Mouse (Mus musculus) heart, embryonic 11.5 days (tissue): Measurements from ENCODE around the gene Gm17622. TPM values are rescaled to one million over a fixed set of nuclear protein-coding genes. Genes with fewer than 3 reads are reported as not detected.

Source experiments
- ATAC-seq: fragments of 200-750 bp; cut with Nextera tagmentation; replicated peaks from 2 replicates; pipeline ENCODE4 v1.8.0; 2017; ENCODE audit warnings: moderate library complexity; ENCODE audit not compliant: insufficient number of reproducible peaks, low FRiP score, low TSS enrichment
- H3K27ac ChIP-seq: fragments of 300-500 bp; sonication (generic); 2 replicates; pipeline ENCODE4 v1.5.1; 2014; ENCODE audit warnings: mild to moderate bottlenecking, low read depth, low read length
- H3K27me3 ChIP-seq: fragments of 300-500 bp; sonication (generic); 2 replicates; pipeline ENCODE4 v1.6.1; 2014; ENCODE audit warnings: mild to moderate bottlenecking, low read length, mixed read lengths; ENCODE audit not compliant: control insufficient read depth, insufficient read depth
- H3K36me3 ChIP-seq: fragments of 300-500 bp; sonication (generic); 2 replicates; pipeline ENCODE4 v1.6.1; 2014; ENCODE audit warnings: mild to moderate bottlenecking, low read length, moderate library complexity, mixed read lengths; ENCODE audit not compliant: control insufficient read depth, insufficient read depth
- H3K4me1 ChIP-seq: fragments of 300-500 bp; sonication (generic); 2 replicates; pipeline ENCODE4 v1.6.1; 2014; ENCODE audit warnings: low read length; ENCODE audit not compliant: control insufficient read depth, insufficient read depth
- H3K4me2 ChIP-seq: fragments of 300-500 bp; sonication (generic); 2 replicates; pipeline ENCODE4 v1.6.1; 2014; ENCODE audit warnings: mild to moderate bottlenecking, moderate library complexity
- H3K4me3 ChIP-seq: fragments of 300-500 bp; sonication (generic); 2 replicates; pipeline ENCODE4 v1.5.1; 2014; ENCODE audit warnings: low read depth, low read length
- H3K9ac ChIP-seq: fragments of 300-500 bp; sonication (generic); 2 replicates; pipeline ENCODE4 v1.6.1; 2014; ENCODE audit warnings: mild to moderate bottlenecking, low read depth, low read length, moderate library complexity
- H3K9me3 ChIP-seq: fragments of 300-500 bp; sonication (generic); replicated peaks from 2 replicates; pipeline ENCODE4 v1.6.1; 2016; ENCODE audit warnings: low read length; ENCODE audit not compliant: control insufficient read depth
- WGBS: fragments of 180-500 bp; shearing (Covaris S2); extraction: QIAGEN DNeasy Blood & Tissue Kit; methylation state at CpG from one replicate; pipeline ENCODE4 v1.1.7; 2014; ENCODE audit not compliant: insufficient replicate concordance; 5-methylcytosine and 5-hydroxymethylcytosine counted together
- polyA plus RNA-seq: library from polyadenylated mRNA; unstranded; fragments of >200 nt; fragmentation: Nextera tagmentation; extraction: Ambion mirVana; gene quantifications from 2 replicates; pipeline ENCODE4 v1.2.1, GENCODE M21; 2014

Gene Gm17622
- polyA plus RNA-seq, 1 experiment from 2014 or later: not detected

DNA sequence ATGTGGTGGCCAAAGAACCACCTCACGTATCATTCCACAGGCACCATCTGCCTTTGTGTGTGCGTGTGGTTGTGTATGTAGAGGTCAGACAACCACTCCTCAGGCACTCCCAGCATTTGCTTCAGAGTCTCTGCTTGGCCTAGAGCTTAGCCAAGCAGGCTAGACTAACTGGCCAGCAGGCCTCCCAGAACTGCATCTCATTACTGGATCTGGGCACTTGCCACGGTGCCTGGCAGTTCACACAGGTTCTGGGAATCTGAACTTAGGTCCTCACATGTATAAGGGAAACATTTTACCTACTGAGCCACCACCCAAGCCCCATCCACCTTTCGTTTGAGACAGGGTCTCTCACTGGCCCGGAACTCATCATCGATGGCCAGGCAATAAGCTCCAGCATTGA, 41.6 kb downstream of the Gm17622 start:
- Histone ChIP-seq H3K9ac (no peak overlapping the region), H3K36me3 (no peaks in the 10 kb centered on the region), H3K27ac (no peak overlapping the region), H3K27me3 (no peaks in the 10 kb centered on the region), H3K9me3 (no peaks in the 10 kb centered on the region), H3K4me3 (no peak overlapping the region), H3K4me1 (no peaks in the 10 kb centered on the region), H3K4me2 (no peak overlapping the region)
- ATAC-seq: no peak
- 87% methylated on average over 6 of the region's 6 CpGs for WGBS

DNA sequence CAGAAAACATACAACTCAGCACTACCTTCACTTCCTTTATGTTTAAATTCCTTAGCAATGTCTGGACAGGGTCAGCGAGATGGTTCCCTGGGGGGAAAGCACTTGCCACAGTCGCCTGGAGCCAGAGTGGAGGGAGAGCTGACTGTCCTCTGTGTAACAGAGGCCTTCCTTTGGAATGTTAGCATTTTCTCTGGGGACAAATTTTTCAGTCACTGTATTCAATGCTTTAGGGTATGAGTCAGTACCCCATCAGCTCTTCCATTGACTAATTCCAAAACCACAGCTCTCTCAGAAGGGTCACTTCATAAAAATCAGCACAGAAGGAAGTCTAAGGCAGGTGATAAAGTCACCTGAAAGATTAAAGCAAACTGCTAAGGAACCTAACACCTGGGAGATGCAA, 43.2 kb downstream of the Gm17622 start:
- WGBS: 61% methylated on average over 2 of the region's 2 CpGs
- no peaks in the 10 kb centered on the region for H3K36me3 ChIP-seq
- no peaks in the 10 kb centered on the region for H3K27me3 ChIP-seq
- no peak for ATAC-seq
- no peak overlapping the region for H3K4me2 ChIP-seq
- no peak overlapping the region for H3K4me3 ChIP-seq
- H3K9ac ChIP-seq: no peak overlapping the region
- H3K4me1 ChIP-seq: no peaks in the 10 kb centered on the region
- no peak overlapping the region for H3K27ac ChIP-seq
- no peaks in the 10 kb centered on the region for H3K9me3 ChIP-seq

DNA sequence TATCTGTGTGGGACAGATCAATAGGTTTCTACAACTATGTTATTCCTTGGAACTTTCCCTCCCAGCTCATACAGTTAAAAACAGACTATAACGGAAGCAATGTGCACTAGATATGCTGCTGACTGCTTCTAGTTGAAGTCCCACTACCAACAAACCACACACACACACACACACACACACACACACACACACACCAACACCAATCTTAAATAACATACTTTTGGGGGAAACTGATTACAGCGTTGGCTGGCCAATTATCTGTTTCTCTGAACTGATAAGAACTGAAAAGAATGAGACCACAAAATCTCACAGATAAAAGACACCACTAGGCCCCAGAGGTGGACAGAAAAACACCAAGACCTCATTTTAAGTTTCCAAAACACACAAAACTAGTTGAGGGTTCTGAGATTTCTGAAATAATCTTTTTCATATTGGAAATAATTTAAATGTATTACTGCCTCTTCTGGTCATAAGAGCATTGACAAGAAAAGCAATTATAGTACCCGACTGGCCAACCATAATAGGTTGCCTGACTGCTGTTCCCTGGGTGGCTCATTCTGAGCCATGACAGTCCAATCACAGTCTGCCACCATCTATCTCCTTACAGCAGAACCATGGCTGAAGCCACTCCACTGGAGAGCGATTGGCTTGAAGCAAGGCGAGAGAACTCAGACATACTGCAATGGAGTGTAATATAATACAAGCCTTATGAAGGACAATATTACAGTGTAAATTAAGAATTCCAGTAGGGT, 46.5 kb downstream of the Gm17622 start:
- Histone ChIP-seq H3K4me1 (no peaks in the 10 kb centered on the region), H3K27me3 (no peaks in the 10 kb centered on the region), H3K36me3 (no peaks in the 10 kb centered on the region), H3K4me3 (no peak overlapping the region), H3K4me2 (no peak overlapping the region), H3K9me3 (no peaks in the 10 kb centered on the region), H3K9ac (no peak overlapping the region), H3K27ac (no peak overlapping the region)
- WGBS: 53% methylated on average over 5 of the region's 5 CpGs
- no peak for ATAC-seq

DNA sequence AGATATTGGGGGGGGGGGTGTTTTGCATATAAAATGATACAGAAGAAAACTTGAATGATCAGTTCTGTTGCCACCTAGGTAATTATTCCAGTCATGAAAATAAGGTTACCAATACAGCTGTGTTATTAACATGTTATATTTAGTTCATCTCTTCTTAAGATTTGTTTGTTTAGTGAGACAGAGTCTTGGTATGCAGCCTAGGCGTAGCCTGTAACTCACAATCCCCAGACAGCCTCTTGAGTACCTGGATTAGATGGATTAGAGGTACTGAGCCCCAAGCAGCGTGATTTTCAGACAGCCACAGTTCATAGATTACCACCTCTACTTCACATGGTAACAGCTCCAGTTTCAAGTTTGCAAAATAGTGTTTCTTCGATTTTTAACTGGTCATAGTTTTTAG, 47.6 kb downstream of the Gm17622 start:
- Histone ChIP-seq H3K4me1 (no peaks in the 10 kb centered on the region), H3K4me3 (no peak overlapping the region), H3K36me3 (no peaks in the 10 kb centered on the region), H3K27ac (no peak overlapping the region), H3K9ac (no peak overlapping the region), H3K27me3 (no peaks in the 10 kb centered on the region), H3K4me2 (no peak overlapping the region), H3K9me3 (no peaks in the 10 kb centered on the region)
- ATAC-seq: no peak
- WGBS: 75% methylated on average over 3 of the region's 3 CpGs

Other genes starting within 250 kb of the Gm17622 start
- 13.0 and 13.5 TPM in 2 replicates for gene Poc5, start 102.4 kb upstream of the Gm17622 start, polyA plus RNA-seq
- 0.30 and 0.31 TPM in 2 replicates for gene Ankdd1b, start 19.5 kb upstream of the Gm17622 start, polyA plus RNA-seq
- 5.8 and 7.6 TPM in 2 replicates for gene Polk, start 51.8 kb downstream of the Gm17622 start, polyA plus RNA-seq
- 8.2 and 10.1 TPM in 2 replicates for gene Col4a3bp, start 51.9 kb downstream of the Gm17622 start, polyA plus RNA-seq
- gene Hmgcr, start 180.2 kb downstream of the Gm17622 start, polyA plus RNA-seq: 51.3 and 69.5 TPM in 2 replicates